Mouse (Mus musculus) embryonic facial prominence, embryonic 13.5 days (tissue): ENCODE data around the gene Ramp1. TPM values are rescaled to one million over a fixed set of nuclear protein-coding genes. Genes with fewer than 3 reads are reported as not detected.
A peak's percentile ranks its signal among the peaks of the same experiment; 100 is the strongest.

ENCODE experiments used
- ATAC-seq: fragments of 200-750 bp; cut with Nextera tagmentation; 2 replicates; pipeline ENCODE4 v1.8.0; 2017; ENCODE audit warnings: low read depth; ENCODE audit not compliant: insufficient number of reproducible peaks, insufficient read depth, low FRiP score, low TSS enrichment
- H3K27ac ChIP-seq: fragments of 300-500 bp; sonication (generic); 2 replicates; pipeline ENCODE4 v1.5.1; 2015; ENCODE audit warnings: moderate library complexity, mild to moderate bottlenecking, inconsistent platforms
- H3K27me3 ChIP-seq: fragments of 300-500 bp; sonication (generic); 2 replicates; pipeline ENCODE4 v1.6.1; 2015; ENCODE audit warnings: mild to moderate bottlenecking, inconsistent platforms
- H3K36me3 ChIP-seq: fragments of 300-500 bp; sonication (generic); 2 replicates; pipeline ENCODE4 v1.6.1; 2015; ENCODE audit warnings: mild to moderate bottlenecking, inconsistent platforms
- H3K4me1 ChIP-seq: fragments of 300-500 bp; sonication (generic); 2 replicates; pipeline ENCODE4 v1.6.1; 2015; ENCODE audit warnings: inconsistent platforms
- H3K4me2 ChIP-seq: fragments of 300-500 bp; sonication (generic); 2 replicates; pipeline ENCODE4 v1.6.1; 2015; ENCODE audit warnings: moderate library complexity, mild to moderate bottlenecking, inconsistent platforms
- H3K4me3 ChIP-seq: fragments of 300-500 bp; sonication (generic); 2 replicates; pipeline ENCODE4 v1.5.1; 2015; ENCODE audit warnings: mild to moderate bottlenecking, inconsistent platforms
- H3K9ac ChIP-seq: fragments of 300-500 bp; sonication (generic); 2 replicates; pipeline ENCODE4 v1.6.1; 2015; ENCODE audit warnings: mild to moderate bottlenecking, inconsistent platforms
- H3K9me3 ChIP-seq: fragments of 300-500 bp; sonication (generic); 2 replicates; pipeline ENCODE4 v1.6.1; 2016; ENCODE audit warnings: inconsistent platforms
- WGBS: fragments of 180-500 bp; shearing (Covaris S2); methylation state at CpG from one replicate; pipeline ENCODE4 v1.1.7; 2015; ENCODE audit warnings: mixed read lengths; 5-methylcytosine and 5-hydroxymethylcytosine counted together
- polyA plus RNA-seq: library from polyadenylated mRNA; unstranded; fragments of >200 nt; fragmentation: Nextera tagmentation; extraction: Ambion mirVana; gene quantifications from 2 replicates; pipeline ENCODE4 v1.2.1, GENCODE M21; 2015

The Ramp1 gene
- polyA plus RNA-seq, 1 experiment from 2014 or later, result 6.1 TPM

GRCm38 (mm10) chr1:91216504-91217267 lies 37.1 kb downstream of the Ramp1 start:
- Histone ChIP-seq H3K4me1 (peaks cover 22% of the 10 kb centered on the region), H3K27me3 (no peaks in the 10 kb centered on the region), H3K36me3 (no peaks in the 10 kb centered on the region), H3K9me3 (no peaks in the 10 kb centered on the region), H3K9ac (no peak overlapping the region), H3K4me2 (no peak overlapping the region), H3K27ac (peak overlapping the region; percentile 52), H3K4me3 (no peak overlapping the region)
- ATAC-seq, result no peak
- 46% methylated on average over 10 of the region's 10 CpGs for WGBS

DNA sequence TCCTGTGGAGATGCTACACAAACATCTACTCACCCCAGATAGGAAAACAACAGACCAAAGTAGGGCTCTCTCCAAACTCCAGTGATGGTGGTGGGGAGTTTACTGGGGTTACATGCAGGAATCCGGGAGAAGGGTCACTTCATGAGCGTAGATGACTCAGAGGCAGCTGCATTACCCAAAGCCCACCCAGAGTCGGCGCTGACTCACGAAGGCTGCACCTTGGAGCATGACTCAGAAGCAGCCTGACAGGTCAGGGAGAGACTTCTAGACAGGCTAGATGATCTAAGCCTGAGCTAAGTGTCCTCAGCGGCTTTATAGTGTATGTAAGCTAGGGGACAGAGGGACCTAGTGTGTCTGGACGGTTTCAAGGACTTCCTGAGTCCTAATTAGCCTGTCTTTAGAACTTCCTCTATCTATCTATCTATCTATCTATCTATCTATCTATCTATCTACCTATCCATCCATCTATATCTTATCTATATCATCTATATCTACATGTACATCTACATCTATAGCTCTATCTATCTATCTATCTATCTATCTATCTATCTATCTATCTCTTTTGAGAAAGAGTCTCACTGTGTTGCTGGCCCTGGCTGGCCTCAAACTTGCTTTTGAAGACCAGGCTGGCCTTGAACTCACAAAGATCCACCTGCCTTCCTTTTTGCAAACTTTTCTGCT lies 40.2 kb downstream of the Ramp1 start:
- Histone ChIP-seq H3K9ac (no peak overlapping the region), H3K4me1 (peaks cover 15% of the 10 kb centered on the region), H3K4me3 (no peak overlapping the region), H3K4me2 (no peak overlapping the region), H3K27ac (no peak overlapping the region), H3K27me3 (no peaks in the 10 kb centered on the region), H3K36me3 (no peaks in the 10 kb centered on the region), H3K9me3 (no peaks in the 10 kb centered on the region)
- ATAC-seq, result no peak
- 85% methylated on average over 7 of the region's 7 CpGs for WGBS

DNA sequence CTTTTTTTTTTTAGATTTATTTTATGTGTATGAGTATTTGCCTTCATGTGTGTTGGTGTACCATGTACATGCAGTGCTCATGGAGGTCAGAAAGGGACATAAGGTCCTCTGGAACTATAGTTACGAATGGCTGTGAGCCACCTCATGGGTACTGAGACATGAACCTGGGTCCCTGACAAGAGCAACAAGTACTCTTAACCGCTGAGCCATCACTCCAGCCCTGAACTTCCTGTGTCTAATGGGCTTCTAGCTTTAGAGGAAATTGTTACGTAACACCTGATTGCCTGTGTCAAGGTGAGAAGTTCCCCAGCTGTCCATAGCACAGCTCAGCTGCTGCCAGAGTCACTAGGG lies 40.7 kb downstream of the Ramp1 start:
- 78% methylated on average over 3 of the region's 3 CpGs for WGBS
- no peaks in the 10 kb centered on the region for H3K9me3 ChIP-seq
- no peak overlapping the region for H3K4me3 ChIP-seq
- no peak for ATAC-seq
- H3K36me3 ChIP-seq, result no peaks in the 10 kb centered on the region
- H3K27ac ChIP-seq, result no peak overlapping the region
- peaks cover 12% of the 10 kb centered on the region for H3K4me1 ChIP-seq
- H3K27me3 ChIP-seq, result no peaks in the 10 kb centered on the region
- H3K9ac ChIP-seq, result no peak overlapping the region
- H3K4me2 ChIP-seq, result no peak overlapping the region

DNA sequence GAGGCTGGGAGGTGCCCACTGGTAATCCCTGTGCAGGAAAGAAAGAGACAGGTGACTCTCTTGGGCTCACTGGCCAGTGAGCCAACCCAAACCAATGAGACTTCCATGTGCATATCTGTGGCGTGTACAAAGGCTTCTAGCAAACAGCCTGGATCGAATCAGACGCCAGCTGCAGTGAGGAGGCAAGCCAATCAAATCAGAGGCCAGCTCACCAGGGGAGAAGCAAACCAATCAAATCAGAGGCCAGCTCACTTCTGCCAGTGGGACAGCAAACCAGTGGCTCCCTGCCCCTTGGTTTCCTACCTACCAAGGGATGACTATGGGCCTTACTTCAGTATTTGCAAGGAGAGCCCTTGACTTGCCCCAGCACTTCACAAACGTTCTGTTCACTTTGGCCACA lies 46.9 kb downstream of the Ramp1 start:
- Histone ChIP-seq H3K9me3 (no peaks in the 10 kb centered on the region), H3K27ac (peak overlapping the region; percentile 79; the same call in 1 of the 2 replicates), H3K4me3 (no peak overlapping the region), H3K9ac (no peak overlapping the region), H3K4me1 (peaks cover 14% of the 10 kb centered on the region), H3K27me3 (no peaks in the 10 kb centered on the region), H3K4me2 (no peak overlapping the region), H3K36me3 (no peaks in the 10 kb centered on the region)
- WGBS, result 66% methylated on average over 4 of the region's 4 CpGs
- ATAC-seq, result no peak

GRCm38 (mm10) chr1:91227381-91228054 lies 47.9 kb downstream of the Ramp1 start:
- H3K9me3 ChIP-seq, result no peaks in the 10 kb centered on the region

GRCm38 (mm10) chr1:91231142-91231541 lies 51.5 kb downstream of the Ramp1 start:
- H3K27ac ChIP-seq, result no peak overlapping the region
- H3K4me2 ChIP-seq, result no peak overlapping the region
- no peak for ATAC-seq
- H3K9me3 ChIP-seq, result no peaks in the 10 kb centered on the region
- H3K4me3 ChIP-seq, result no peak overlapping the region
- H3K4me1 ChIP-seq, result peaks cover 14% of the 10 kb centered on the region
- no peak overlapping the region for H3K9ac ChIP-seq
- H3K27me3 ChIP-seq, result no peaks in the 10 kb centered on the region
- H3K36me3 ChIP-seq, result no peaks in the 10 kb centered on the region
- 54% methylated on average over 6 of the region's 6 CpGs for WGBS

More at GRCm38 (mm10) chr1:91227381-91228054, 47.9 kb downstream of the Ramp1 start:
- WGBS, result 32% methylated on average over 15 of the region's 15 CpGs
- no peak for ATAC-seq
- Histone ChIP-seq H3K27ac (peak overlapping the region; percentile 79), H3K27me3 (no peaks in the 10 kb centered on the region), H3K9ac (no peak overlapping the region; the same call in 1 of the 2 replicates), H3K4me1 (peaks cover 14% of the 10 kb centered on the region), H3K36me3 (no peaks in the 10 kb centered on the region), H3K4me3 (no peak overlapping the region), H3K4me2 (no peak overlapping the region)

DNA sequence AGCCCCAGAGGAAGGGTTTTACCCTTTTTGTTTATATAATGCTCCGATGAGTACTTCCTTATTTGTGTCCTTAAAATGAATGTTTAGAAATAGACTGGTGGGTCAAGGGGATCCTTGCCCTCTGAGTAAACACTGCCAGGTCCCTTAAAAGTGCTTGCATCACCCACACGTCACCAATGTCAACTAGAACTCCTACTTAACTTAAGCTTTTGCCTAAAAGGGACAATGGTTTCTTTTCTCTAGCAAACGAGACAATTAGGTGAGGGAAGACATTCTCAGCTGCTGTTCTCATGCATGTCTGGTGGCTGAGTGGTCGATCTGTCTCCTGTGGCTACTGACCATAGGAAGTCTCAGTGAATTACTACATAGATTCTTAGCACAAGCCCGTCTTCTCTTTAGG lies 52.3 kb downstream of the Ramp1 start:
- Histone ChIP-seq H3K9me3 (no peaks in the 10 kb centered on the region), H3K27ac (no peak overlapping the region), H3K4me3 (no peak overlapping the region), H3K27me3 (no peaks in the 10 kb centered on the region), H3K36me3 (no peaks in the 10 kb centered on the region), H3K9ac (no peak overlapping the region), H3K4me2 (no peak overlapping the region), H3K4me1 (peaks cover 14% of the 10 kb centered on the region)
- 64% methylated on average over 5 of the region's 5 CpGs for WGBS
- ATAC-seq, result no peak

GRCm38 (mm10) chr1:91235395-91235794 lies 55.8 kb downstream of the Ramp1 start:
- no peaks in the 10 kb centered on the region for H3K9me3 ChIP-seq
- no peak overlapping the region for H3K9ac ChIP-seq
- H3K4me2 ChIP-seq, result no peak overlapping the region
- no peak overlapping the region for H3K27ac ChIP-seq
- WGBS, result 80% methylated on average over 5 of the region's 5 CpGs
- H3K36me3 ChIP-seq, result no peaks in the 10 kb centered on the region
- no peak overlapping the region for H3K4me3 ChIP-seq
- H3K27me3 ChIP-seq, result no peaks in the 10 kb centered on the region
- no peak for ATAC-seq
- no peaks in the 10 kb centered on the region for H3K4me1 ChIP-seq

DNA sequence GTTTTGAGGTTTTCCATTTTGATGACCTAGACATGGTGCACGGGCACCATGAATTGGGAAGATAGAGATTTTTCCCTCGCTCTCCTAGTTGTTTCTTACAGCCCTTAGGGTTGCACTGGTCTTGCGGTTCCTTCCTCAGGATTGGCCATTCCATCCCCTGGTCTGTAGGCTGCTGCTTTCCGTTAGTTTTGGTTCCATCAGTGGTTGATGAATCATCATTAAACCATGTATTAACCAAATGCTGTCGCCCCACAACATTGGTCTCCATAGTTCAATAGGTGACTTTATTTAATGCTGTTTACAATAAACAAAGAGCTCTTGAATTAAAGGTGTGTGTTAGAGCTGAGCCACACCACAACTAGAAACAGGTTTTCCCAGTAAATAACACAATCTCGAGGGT lies 58.1 kb downstream of the Ramp1 start:
- WGBS, result 76% methylated on average over 6 of the region's 6 CpGs
- no peak for ATAC-seq
- Histone ChIP-seq H3K27ac (no peak overlapping the region), H3K9me3 (no peaks in the 10 kb centered on the region), H3K4me2 (no peak overlapping the region), H3K4me3 (no peak overlapping the region), H3K4me1 (no peaks in the 10 kb centered on the region), H3K27me3 (no peaks in the 10 kb centered on the region), H3K36me3 (no peaks in the 10 kb centered on the region), H3K9ac (no peak overlapping the region)

- H3K9ac ChIP-seq, result no peak overlapping the region
- H3K9me3 ChIP-seq, result no peaks in the 10 kb centered on the region
- ATAC-seq, result no peak
- H3K27me3 ChIP-seq, result no peaks in the 10 kb centered on the region
- H3K4me3 ChIP-seq, result no peak overlapping the region
- no peak overlapping the region for H3K27ac ChIP-seq
- no peaks in the 10 kb centered on the region for H3K4me1 ChIP-seq
- WGBS, result 12% methylated on average over 5 of the region's 5 CpGs
- H3K4me2 ChIP-seq, result no peak overlapping the region
- H3K36me3 ChIP-seq, result no peaks in the 10 kb centered on the region
These were observed 59.5 kb downstream of the Ramp1 start for GRCm38 (mm10) chr1:91239112-91239511.

DNA sequence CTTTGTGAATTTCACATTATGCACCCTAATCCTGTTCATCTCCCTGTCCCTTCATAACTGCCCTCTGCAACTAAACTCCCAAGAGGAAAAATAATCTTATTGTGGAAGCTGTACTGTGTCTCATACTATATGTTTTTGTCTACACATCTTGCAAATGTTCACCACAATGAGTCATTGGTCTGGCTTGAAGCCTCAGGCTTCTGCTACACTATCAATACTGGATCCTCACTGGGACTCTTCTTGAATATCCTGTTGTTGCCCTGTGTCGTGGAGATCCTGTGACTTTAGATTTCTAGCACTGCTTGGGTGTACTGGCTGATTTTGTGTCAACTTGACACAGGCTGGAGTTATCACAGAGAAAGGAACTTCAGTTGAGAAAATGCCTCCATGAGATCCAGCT lies 60.2 kb downstream of the Ramp1 start:
- Histone ChIP-seq H3K36me3 (no peaks in the 10 kb centered on the region), H3K4me2 (no peak overlapping the region), H3K4me3 (no peak overlapping the region), H3K27me3 (no peaks in the 10 kb centered on the region), H3K9me3 (no peaks in the 10 kb centered on the region), H3K27ac (no peak overlapping the region), H3K4me1 (no peaks in the 10 kb centered on the region), H3K9ac (no peak overlapping the region)
- 76% methylated on average over 1 of the region's 1 CpGs for WGBS
- ATAC-seq, result no peak

DNA sequence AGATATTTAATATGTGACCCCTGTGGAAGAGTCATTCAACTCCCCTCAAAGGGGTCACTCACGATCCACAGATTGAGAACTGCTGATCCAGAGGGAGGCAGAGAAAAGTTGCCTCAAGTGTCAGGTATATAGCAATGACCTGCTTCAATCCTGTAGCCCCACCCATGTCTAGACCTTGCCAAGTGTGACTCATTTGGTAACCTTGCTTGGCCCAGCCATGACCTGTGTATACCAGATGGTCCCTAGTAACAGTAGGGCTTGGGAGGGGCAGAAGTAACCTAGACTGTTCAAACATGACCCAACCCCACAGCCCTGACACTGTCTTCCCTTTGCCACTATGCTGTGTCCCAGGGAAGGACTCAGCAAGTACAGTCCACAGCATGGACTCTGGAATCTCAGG lies 61.1 kb downstream of the Ramp1 start:
- ATAC-seq, result no peak
- no peaks in the 10 kb centered on the region for H3K27me3 ChIP-seq
- WGBS, result 85% methylated on average over 1 of the region's 1 CpGs

More for the DNA sequence above, 61.1 kb downstream of the Ramp1 start:
- Histone ChIP-seq H3K4me2 (no peak overlapping the region), H3K36me3 (no peaks in the 10 kb centered on the region), H3K4me1 (no peaks in the 10 kb centered on the region), H3K9me3 (no peaks in the 10 kb centered on the region), H3K27ac (no peak overlapping the region), H3K4me3 (no peak overlapping the region), H3K9ac (no peak overlapping the region)
